Mouse (Mus musculus): ENCODE measurements around the gene N4bp2l1. TPM values are rescaled to one million over a fixed set of nuclear protein-coding genes. Genes with fewer than 3 reads are reported as not detected.

The N4bp2l1 gene
- polyA plus RNA-seq, 1 experiment from 2014 or later: 5.8 TPM

- 65% methylated on average over 2 of the region's 2 CpGs for WGBS
- no peak for ATAC-seq (ENCODE audit: low FRiP score, low TSS enrichment)
- Histone ChIP-seq H3K9ac (replicated peaks; ENCODE audit: low read length) (no peak overlapping the region), H3K4me1 (ENCODE audit: insufficient read depth, low read length) (no peaks in the 10 kb centered on the region), H3K4me2 (replicated peaks; ENCODE audit: low read depth, low read length) (no peak overlapping the region), H3K27me3 (ENCODE audit: insufficient read depth, low read length) (no peaks in the 10 kb centered on the region), H3K27ac (ENCODE audit: low read length) (no peak overlapping the region), H3K9me3 (ENCODE audit: low read length) (no peaks in the 10 kb centered on the region), H3K36me3 (ENCODE audit: insufficient read depth, low read length) (peaks cover 26% of the 10 kb centered on the region), H3K4me3 (ENCODE audit: low read length) (no peak overlapping the region)
Measured at GRCm38 (mm10) chr5:150543184-150543583, 53.8 kb downstream of the N4bp2l1 start.

GRCm38 (mm10) chr5:150541302-150541701 lies 55.7 kb downstream of the N4bp2l1 start:
- 96% methylated on average over 1 of the region's 1 CpGs for WGBS
- no peaks in the 10 kb centered on the region for H3K9me3 ChIP-seq (ENCODE audit: low read length)
- no peak for ATAC-seq (ENCODE audit: low FRiP score, low TSS enrichment)

GRCm38 (mm10) chr5:150525239-150525638 lies 71.7 kb downstream of the N4bp2l1 start:
- no peak for ATAC-seq (ENCODE audit: low FRiP score, low TSS enrichment)
- peaks cover 4% of the 10 kb centered on the region; the same call in 1 of the 2 replicates for H3K36me3 ChIP-seq (ENCODE audit: insufficient read depth, low read length)
- H3K9me3 ChIP-seq (ENCODE audit: low read length): no peaks in the 10 kb centered on the region
- no peak overlapping the region for H3K4me2 ChIP-seq (replicated peaks; ENCODE audit: low read depth, low read length)
- H3K4me1 ChIP-seq (ENCODE audit: insufficient read depth, low read length): peaks cover 12% of the 10 kb centered on the region; the same call in 1 of the 2 replicates
- no peak overlapping the region for H3K4me3 ChIP-seq (ENCODE audit: low read length)
- no peak overlapping the region for H3K9ac ChIP-seq (replicated peaks; ENCODE audit: low read length)
- WGBS: 87% methylated on average over 2 of the region's 2 CpGs
- no peak overlapping the region for H3K27ac ChIP-seq (ENCODE audit: low read length)
- no peaks in the 10 kb centered on the region for H3K27me3 ChIP-seq (ENCODE audit: insufficient read depth, low read length)

More at GRCm38 (mm10) chr5:150541302-150541701, 55.7 kb downstream of the N4bp2l1 start:
- no peaks in the 10 kb centered on the region for H3K27me3 ChIP-seq (ENCODE audit: insufficient read depth, low read length)
- H3K4me3 ChIP-seq (ENCODE audit: low read length): no peak overlapping the region
- no peak overlapping the region for H3K9ac ChIP-seq (replicated peaks; ENCODE audit: low read length)
- H3K27ac ChIP-seq (ENCODE audit: low read length): no peak overlapping the region
- no peak overlapping the region for H3K4me2 ChIP-seq (replicated peaks; ENCODE audit: low read depth, low read length)
- H3K36me3 ChIP-seq (ENCODE audit: insufficient read depth, low read length): peaks cover 38% of the 10 kb centered on the region
- H3K4me1 ChIP-seq (ENCODE audit: insufficient read depth, low read length): no peaks in the 10 kb centered on the region

- 6% methylated on average over 11 of the region's 11 CpGs for WGBS
- H3K9me3 ChIP-seq (ENCODE audit: low read length): no peaks in the 10 kb centered on the region
- H3K27me3 ChIP-seq (ENCODE audit: insufficient read depth, low read length): no peaks in the 10 kb centered on the region
- ATAC-seq (ENCODE audit: low FRiP score, low TSS enrichment): peak; percentile 70
- peaks cover 12% of the 10 kb centered on the region; the same call in 1 of the 2 replicates for H3K4me1 ChIP-seq (ENCODE audit: insufficient read depth, low read length)
- H3K36me3 ChIP-seq (ENCODE audit: insufficient read depth, low read length): no peaks in the 10 kb centered on the region
- peak overlapping the region; percentile 85 for H3K4me3 ChIP-seq (ENCODE audit: low read length)
- H3K9ac ChIP-seq (replicated peaks; ENCODE audit: low read length): peak overlapping the region; percentile 95
- H3K27ac ChIP-seq (ENCODE audit: low read length): peak overlapping the region; percentile 70
- peak overlapping the region; percentile 83 for H3K4me2 ChIP-seq (replicated peaks; ENCODE audit: low read depth, low read length)
Measured at GRCm38 (mm10) chr5:150522867-150523234, 74.1 kb downstream of the N4bp2l1 start.

- Histone ChIP-seq H3K9ac (replicated peaks; ENCODE audit: low read length) (peak within 1 kb of the TSS; percentile 95), H3K27ac (ENCODE audit: low read length) (peak within 1 kb of the TSS; percentile 70), H3K4me3 (ENCODE audit: low read length) (peak within 1 kb of the TSS; percentile 85), H3K9me3 (ENCODE audit: low read length) (no peaks in the 10 kb centered on the region), H3K36me3 (ENCODE audit: insufficient read depth, low read length) (no peaks in the 10 kb centered on the region), H3K4me2 (replicated peaks; ENCODE audit: low read depth, low read length) (peak within 1 kb of the TSS; percentile 83), H3K27me3 (ENCODE audit: insufficient read depth, low read length) (no peaks in the 10 kb centered on the region), H3K4me1 (ENCODE audit: insufficient read depth, low read length) (peaks cover 12% of the 10 kb centered on the region; the same call in 1 of the 2 replicates)
- peak; percentile 96 for ATAC-seq (ENCODE audit: low FRiP score, low TSS enrichment)
- 5% methylated on average over 62 of the region's 63 CpGs for WGBS
Measured at GRCm38 (mm10) chr5:150521937-150522866, 74.8 kb downstream of the N4bp2l1 start, which contains the start of gene Brca2. TSS of gene Brca2 (plus strand) at chr5:150522630.

Other genes starting within 250 kb of the N4bp2l1 start
- not detected in 2 replicates for gene Zar1l, start 79.0 kb downstream of the N4bp2l1 start, polyA plus RNA-seq (2015; fragmentation: Nextera tagmentation; extraction: Ambion mirVana)
- gene Brca2, start 74.6 kb downstream of the N4bp2l1 start, polyA plus RNA-seq (2015; fragmentation: Nextera tagmentation; extraction: Ambion mirVana): 22.3 and 24.6 TPM in 2 replicates
- gene N4bp2l2, start 69.0 kb upstream of the N4bp2l1 start, polyA plus RNA-seq (2015; fragmentation: Nextera tagmentation; extraction: Ambion mirVana): 34.0 and 43.6 TPM in 2 replicates
- 28.2 and 33.4 TPM in 2 replicates for gene Pds5b, start 76.6 kb upstream of the N4bp2l1 start, polyA plus RNA-seq (2015; fragmentation: Nextera tagmentation; extraction: Ambion mirVana)